Mouse (Mus musculus): ENCODE data around the gene Dnajb8.

Dnajb8 gene

DNA sequence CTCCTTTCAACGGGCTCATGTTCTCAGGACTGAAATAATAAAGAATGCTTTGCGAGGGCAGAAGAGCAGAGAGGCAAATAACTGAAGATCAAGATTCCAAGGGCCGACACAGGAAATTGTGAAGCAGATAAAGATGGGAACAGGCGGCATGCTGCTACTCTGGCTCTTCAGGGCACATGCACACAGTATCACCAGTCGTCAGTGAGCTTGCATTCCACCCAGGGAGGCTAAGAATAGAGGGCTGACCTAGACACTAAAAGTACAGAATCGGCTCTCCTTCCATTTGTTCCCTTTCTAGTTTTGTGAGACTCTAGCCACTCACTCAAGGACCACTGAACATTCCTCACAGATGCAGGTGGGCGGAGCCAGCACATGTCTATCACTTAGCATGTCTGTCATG is 79.2 kb downstream of the Dnajb8 start:
- no peak for DNase-seq

All from spleen, adult 18-20 months (tissue).